Comparison of ENCODE assay signal across 17 mouse cellular contexts in genomic region chr4:48749566-48749965, GRCm38 (mm10).
"Had no signal": no experiment of that assay in that cellular context is flagged by ENCODE, and none has a peak within 500 bp of the region (broad histone marks: within the 10 kb centered on the region; RNA-seq: fewer than 3 reads in every experiment).

No protein-coding gene starts in this region.

- ATAC-seq: intestine, postnatal 0 days; liver, embryonic 12.5 days had no signal

- H3K36me3 ChIP-seq: kidney, embryonic 15.5 days; limb, embryonic 10.5 days; limb, embryonic 13.5 days; liver, embryonic 12.5 days; liver, embryonic 15.5 days had no signal

- H3K9ac ChIP-seq: kidney, embryonic 15.5 days; limb, embryonic 13.5 days; liver, embryonic 12.5 days; liver, embryonic 15.5 days had no signal

- H3K9me3 ChIP-seq: kidney, embryonic 15.5 days; limb, embryonic 10.5 days; limb, embryonic 13.5 days; liver, embryonic 12.5 days; liver, embryonic 15.5 days had no signal

- H3K27me3 ChIP-seq: kidney, embryonic 15.5 days; limb, embryonic 13.5 days; liver, embryonic 12.5 days; liver, embryonic 15.5 days had no signal

- H3K4me1 ChIP-seq: limb, embryonic 10.5 days; limb, embryonic 13.5 days; liver, embryonic 12.5 days; liver, embryonic 15.5 days had no signal

- H3K4me2 ChIP-seq: kidney, embryonic 15.5 days; limb, embryonic 13.5 days; liver, embryonic 12.5 days; liver, embryonic 15.5 days; midbrain, embryonic 11.5 days had no signal

- H3K4me3 ChIP-seq: kidney, embryonic 15.5 days; limb, embryonic 10.5 days; limb, embryonic 13.5 days; liver, embryonic 12.5 days; liver, embryonic 15.5 days had no signal

- DNase-seq: kidney, adult 2 months; kidney, postnatal 14 days; kidney, postnatal 4 days; layer of hippocampus, adult 9-11 months; liver; midbrain, embryonic 14.5 days; right cerebral cortex, adult 18-20 months; right cerebral cortex, postnatal 14 days; right cerebral cortex, postnatal 4 days; thymus, postnatal 25 days had no signal

- H3K27ac ChIP-seq: kidney, embryonic 15.5 days; limb, embryonic 10.5 days; limb, embryonic 13.5 days; liver, embryonic 12.5 days; liver, embryonic 15.5 days had no signal
